Mouse (Mus musculus) G1E (cell line): ENCODE measurements around the gene Ctps2.

ENCODE experiments used
- CTCF ChIP-seq: IDR thresholded peaks from 2 replicates; pipeline ENCODE4 v1.5.1; 2012; ENCODE audit warnings: low read depth, low read length, inconsistent platforms, mixed read lengths
- GATA1 ChIP-seq: IDR thresholded peaks from 2 replicates; pipeline ENCODE4 v1.6.1; 2012; ENCODE audit warnings: borderline replicate concordance, low read length, inconsistent platforms, mixed read lengths
- GATA2 ChIP-seq: IDR thresholded peaks from 2 replicates; pipeline ENCODE4 v1.6.1; 2012; ENCODE audit warnings: low read depth, low read length, inconsistent platforms, borderline replicate concordance

GRCm38 (mm10) chrX:162963840-162964239, 62.8 kb downstream of the Ctps2 start:
- TF ChIP-seq CTCF, result no peak
- no peak for TF ChIP-seq GATA1
- no peak for TF ChIP-seq GATA2
